Mouse (Mus musculus) heart, adult 11 months (tissue): ENCODE results near the gene Tmco3.

Experiments
- DNase-seq: peaks from one replicate; pipeline ENCODE4 v3.0.0; 2022

Tmco3 gene

GRCm38 (mm10) chr8:13287692-13288623, at the start of gene Tmco3, which contains the start of gene Dcun1d2:
TSS of gene Tmco3 (plus strand) at chr8:13288190.
TSS of gene Dcun1d2 (minus strand) at chr8:13288131.
- DNase-seq, result peak; percentile 99

GRCm38 (mm10) chr8:13240055-13240454, 47.9 kb upstream of the Tmco3 start:
- DNase-seq, result peak; percentile 87

GRCm38 (mm10) chr8:13240691-13241090, 47.3 kb upstream of the Tmco3 start:
- DNase-seq, result peak; percentile 96

GRCm38 (mm10) chr8:13242985-13243870, 44.8 kb upstream of the Tmco3 start:
- DNase-seq, result peak; percentile 89

GRCm38 (mm10) chr8:13244343-13244880, 43.6 kb upstream of the Tmco3 start:
- DNase-seq, result peak; percentile 90

- peak; percentile 94 for DNase-seq
Observed at GRCm38 (mm10) chr8:13252837-13253236, 35.2 kb upstream of the Tmco3 start.

- no peak for DNase-seq
Observed at GRCm38 (mm10) chr8:13253413-13253812, 34.6 kb upstream of the Tmco3 start.

- DNase-seq, result peak; percentile 98
Observed at GRCm38 (mm10) chr8:13254019-13254418, 34.0 kb upstream of the Tmco3 start, which contains the start of gene Adprhl1. TSS of gene Adprhl1 (minus strand) at chr8:13254162.

- DNase-seq, result no peak
Observed at GRCm38 (mm10) chr8:13263376-13263775, 24.6 kb upstream of the Tmco3 start.

- no peak for DNase-seq
Observed at GRCm38 (mm10) chr8:13267566-13267965, 20.4 kb upstream of the Tmco3 start.

- no peak for DNase-seq
Observed at GRCm38 (mm10) chr8:13272834-13273233, 15.2 kb upstream of the Tmco3 start.

- DNase-seq, result no peak
Observed at GRCm38 (mm10) chr8:13276941-13277447, 11.0 kb upstream of the Tmco3 start.

- DNase-seq, result no peak
Observed at GRCm38 (mm10) chr8:13283200-13283599, 4.8 kb upstream of the Tmco3 start.

- peak; percentile 99 for DNase-seq
Observed at GRCm38 (mm10) chr8:13287304-13287691, 692 bp upstream of the Tmco3 start.

GRCm38 (mm10) chr8:13288646-13289045, 656 bp downstream of the Tmco3 start:
- no peak for DNase-seq

GRCm38 (mm10) chr8:13292364-13292763, 4.4 kb downstream of the Tmco3 start:
- peak; percentile 95 for DNase-seq

- DNase-seq, result no peak
Observed at GRCm38 (mm10) chr8:13293677-13294470, 5.9 kb downstream of the Tmco3 start.

- DNase-seq, result no peak
Observed at GRCm38 (mm10) chr8:13299571-13299970, 11.6 kb downstream of the Tmco3 start.

- no peak for DNase-seq
Observed at GRCm38 (mm10) chr8:13301036-13301435, 13.0 kb downstream of the Tmco3 start.

- DNase-seq, result no peak
Observed at GRCm38 (mm10) chr8:13305459-13305858, 17.5 kb downstream of the Tmco3 start.

GRCm38 (mm10) chr8:13305884-13306283, 17.9 kb downstream of the Tmco3 start:
- no peak for DNase-seq
